In the genomic region with DNA sequence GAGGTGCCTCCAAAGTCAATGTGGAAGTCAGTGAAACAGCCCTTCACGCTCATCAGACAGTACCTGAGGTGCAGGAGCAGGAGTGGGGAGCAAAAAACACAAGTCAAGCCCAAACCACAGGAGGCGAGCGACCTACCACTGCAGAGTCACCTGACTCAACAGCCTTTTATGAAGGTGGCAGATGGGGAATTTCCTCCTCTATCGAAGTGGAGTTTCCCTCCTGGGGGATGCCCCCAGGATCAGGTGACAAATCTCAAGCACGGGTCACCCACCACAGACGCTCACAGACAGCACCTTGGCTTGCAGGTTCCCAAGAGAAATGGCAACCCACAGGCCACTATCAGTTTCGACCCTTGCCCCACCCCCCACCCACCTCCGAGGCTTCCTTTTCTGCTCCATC, we compare ENCODE assay signal across 19 mouse cellular contexts. TPM values are rescaled to one million over a fixed set of nuclear protein-coding genes. Genes with fewer than 3 reads are reported as not detected.
DNase-seq lines count a peak whose midpoint lies in the region; ATAC-seq and TF ChIP-seq lines count a peak whose summit lies in the region.
"Had no signal": no experiment of that assay in that cellular context is flagged by ENCODE, and none has a peak within 500 bp of the region (broad histone marks: within the 10 kb centered on the region; RNA-seq: fewer than 3 reads in every experiment).

No protein-coding gene starts in this region.

- H3K4me3 ChIP-seq in hindbrain, embryonic 12.5 days = no peak overlapping the region
- H3K4me3 ChIP-seq in hindbrain, embryonic 13.5 days = no peak overlapping the region
- H3K4me3 ChIP-seq in thymus, adult 2 months (ENCODE audit: control insufficient read depth, insufficient read depth, low read length) = peak overlapping the region; percentile 31
- H3K4me3 ChIP-seq: embryonic facial prominence, embryonic 12.5 days; forebrain, embryonic 15.5 days; heart, embryonic 13.5 days had no signal

- DNase-seq in naive thymus-derived CD4-positive, alpha-beta T cell, adult 2 months (ENCODE audit: low read depth) = peak; percentile 89
- peak; percentile 45 for DNase-seq in thymus, adult 2 months
- no peak for DNase-seq in retina, embryonic 14.5 days (ENCODE audit: low spot score)
- no peak for DNase-seq in kidney, postnatal 25 days
- no peak for DNase-seq in layer of hippocampus, postnatal 25 days (ENCODE audit: extremely low spot score in 1 of 2, low spot score in 1 of 2)
- no peak for DNase-seq in left cerebral cortex, postnatal 14 days (ENCODE audit: low spot score in 2 of 2)
- DNase-seq: heart, postnatal 36 days; kidney, adult 9 months; kidney, postnatal 4 days; liver; lung, adult 2 months; lung, postnatal 36 days had no signal

- WGBS in hindbrain, embryonic 12.5 days = 81% methylated on average over 8 of the region's 8 CpGs
- WGBS in hindbrain, embryonic 13.5 days = 88% methylated on average over 8 of the region's 8 CpGs
- WGBS in thymus, adult 2 months = 4% methylated on average over 8 of the region's 8 CpGs

- peaks cover 16% of the 10 kb centered on the region for H3K36me3 ChIP-seq in hindbrain, embryonic 12.5 days
- 0 out of 2 replicates have a peak, but pooled peaks cover 4% of the 10 kb centered on the region for H3K36me3 ChIP-seq in hindbrain, embryonic 13.5 days
- peaks cover 4% of the 10 kb centered on the region; the same call in 1 of the 2 replicates for H3K36me3 ChIP-seq in thymus, adult 2 months (ENCODE audit: control insufficient read depth, insufficient read depth, low read length)

- no peak overlapping the region for H3K4me2 ChIP-seq in hindbrain, embryonic 12.5 days (replicated peaks)
- no peak overlapping the region for H3K4me2 ChIP-seq in hindbrain, embryonic 13.5 days
- H3K4me2 ChIP-seq: embryonic facial prominence, embryonic 12.5 days; forebrain, embryonic 15.5 days; heart, embryonic 13.5 days; midbrain, embryonic 11.5 days had no signal

- peaks cover 27% of the 10 kb centered on the region for H3K4me1 ChIP-seq in hindbrain, embryonic 12.5 days
- peaks cover 31% of the 10 kb centered on the region for H3K4me1 ChIP-seq in hindbrain, embryonic 13.5 days (replicated peaks)
- H3K4me1 ChIP-seq in thymus, adult 2 months (replicated peaks; ENCODE audit: control insufficient read depth, insufficient read depth, low read length) = peaks cover 48% of the 10 kb centered on the region

- no peaks in the 10 kb centered on the region for H3K9me3 ChIP-seq in hindbrain, embryonic 12.5 days (replicated peaks)
- H3K9me3 ChIP-seq in hindbrain, embryonic 13.5 days = no peaks in the 10 kb centered on the region
- H3K9me3 ChIP-seq: embryonic facial prominence, embryonic 12.5 days; forebrain, embryonic 15.5 days; heart, embryonic 13.5 days had no signal

- H3K27ac ChIP-seq in hindbrain, embryonic 12.5 days = no peak overlapping the region
- H3K27ac ChIP-seq in hindbrain, embryonic 13.5 days = no peak overlapping the region
- H3K27ac ChIP-seq in thymus, adult 2 months (ENCODE audit: control insufficient read depth, insufficient read depth, low read length) = no peak overlapping the region
- H3K27ac ChIP-seq: embryonic facial prominence, embryonic 12.5 days; forebrain, embryonic 15.5 days; heart, embryonic 13.5 days; stomach, postnatal 0 days had no signal

- no peak for ATAC-seq in hindbrain, embryonic 12.5 days (ENCODE audit: low FRiP score)
- ATAC-seq in hindbrain, embryonic 13.5 days (ENCODE audit: low FRiP score) = no peak
- ATAC-seq: forebrain, embryonic 15.5 days had no signal

- 0 out of 2 replicates have a peak, but pooled peaks have one; percentile 8 for TF ChIP-seq CTCF in thymus, adult 2 months (IDR thresholded peaks at IDR 0.05; ENCODE audit: borderline replicate concordance, control insufficient read depth, extremely low read depth, insufficient read depth, low read length, poor library complexity)

- peaks cover 25% of the 10 kb centered on the region for H3K27me3 ChIP-seq in hindbrain, embryonic 12.5 days
- H3K27me3 ChIP-seq in hindbrain, embryonic 13.5 days = peaks cover 22% of the 10 kb centered on the region
- H3K27me3 ChIP-seq in thymus, adult 2 months (ENCODE audit: control insufficient read depth, insufficient read depth, low read length) = no peaks in the 10 kb centered on the region
- H3K27me3 ChIP-seq: forebrain, embryonic 15.5 days had no signal

- H3K9ac ChIP-seq in hindbrain, embryonic 12.5 days = 0 out of 2 replicates have a peak overlapping the region, but pooled peaks have one; percentile 23
- H3K9ac ChIP-seq in hindbrain, embryonic 13.5 days = no peak overlapping the region
- H3K9ac ChIP-seq: embryonic facial prominence, embryonic 12.5 days; forebrain, embryonic 15.5 days; heart, embryonic 13.5 days had no signal

- no peak for TF ChIP-seq POLR2A in thymus, adult 2 months (IDR thresholded peaks at IDR 0.05; ENCODE audit: control insufficient read depth, extremely low read depth, insufficient read depth, low read length, poor library complexity)

- intact Hi-C loops in left cerebral cortex, postnatal 14 days (cut with DNase I) = no loop called here

RNA-seq across cellular contexts. Expression of a gene that starts 40.5 kb away (rescaled TPM):
- 112 and 115 TPM in 2 replicates for polyA plus RNA-seq in hindbrain, embryonic 12.5 days (2016; fragmentation: Nextera tagmentation; extraction: Ambion mirVana)
- polyA plus RNA-seq in hindbrain, embryonic 13.5 days (2015; fragmentation: Nextera tagmentation; extraction: Ambion mirVana) = 101 and 104 TPM in 2 replicates
- 65.1 and 73.9 TPM in 2 replicates for polyA plus RNA-seq in thymus, adult 2 months (2012; rRNA removed)
- 10 to 100 TPM; 36.9 to 38.4 TPM for total RNA-seq in layer of hippocampus, postnatal 25 days (2021)
- total RNA-seq in left cerebral cortex, postnatal 14 days (2021) = 10 to 100 TPM; 29.1 to 31.1 TPM

Comparison
In these comparisons a context has a peak if more than half of its experiments do, and no peak if none do; other contexts are left out.
1. DNase-seq: peak in naive thymus-derived CD4-positive, alpha-beta T cell, adult 2 months (single experiment) and thymus, adult 2 months (single experiment); none in retina, embryonic 14.5 days (single experiment), kidney, postnatal 25 days (0 of 2), layer of hippocampus, postnatal 25 days (0 of 2) and left cerebral cortex, postnatal 14 days (0 of 2).